Mouse (Mus musculus): ENCODE data around the gene Gm2696. TPM values are rescaled to one million over a fixed set of nuclear protein-coding genes. Genes with fewer than 3 reads are reported as not detected.
"Not testable (repeated sequence)": the region's sequence is repeated elsewhere in the genome, so short reads cannot be mapped to it uniquely, and the experiment has no call there.

The Gm2696 gene
- polyA plus RNA-seq (2015; fragmentation: Nextera tagmentation; extraction: Ambion mirVana): not detected in 2 replicates

GRCm38 (mm10) chr10:77814382-77814781, at the start of gene Gm2696:
Gm2696 (plus strand) TSS chr10:77814682.
- Histone ChIP-seq H3K9me3 (replicated peaks; ENCODE audit: control insufficient read depth, low read length) (peaks cover 5% of the 10 kb centered on the region), H3K4me3 (ENCODE audit: low read length) (no peak within 1 kb of the TSS), H3K4me2 (ENCODE audit: low read depth, low read length) (no peak within 1 kb of the TSS), H3K36me3 (ENCODE audit: control insufficient read depth, insufficient read depth) (no peaks in the 10 kb centered on the region), H3K4me1 (ENCODE audit: control insufficient read depth, insufficient read depth, low read length) (no peaks in the 10 kb centered on the region), H3K27ac (ENCODE audit: low read length) (no peak within 1 kb of the TSS), H3K27me3 (ENCODE audit: control insufficient read depth, insufficient read depth, low read length) (no peaks in the 10 kb centered on the region), H3K9ac (ENCODE audit: low read length) (no peak within 1 kb of the TSS)
- 44% methylated on average over 4 of the region's 4 CpGs for WGBS
- no peak for ATAC-seq (replicated peaks; ENCODE audit: extremely low read depth, insufficient read depth, low FRiP score)

- Histone ChIP-seq H3K36me3 (ENCODE audit: control insufficient read depth, insufficient read depth) (no peaks in the 10 kb centered on the region), H3K4me3 (ENCODE audit: low read length) (no peak overlapping the region), H3K4me1 (ENCODE audit: control insufficient read depth, insufficient read depth, low read length) (no peaks in the 10 kb centered on the region), H3K9ac (ENCODE audit: low read length) (no peak overlapping the region), H3K27me3 (ENCODE audit: control insufficient read depth, insufficient read depth, low read length) (no peaks in the 10 kb centered on the region), H3K9me3 (replicated peaks; ENCODE audit: control insufficient read depth, low read length) (no peaks in the 10 kb centered on the region), H3K4me2 (ENCODE audit: low read depth, low read length) (no peak overlapping the region), H3K27ac (ENCODE audit: low read length) (no peak overlapping the region)
- no peak for ATAC-seq (replicated peaks; ENCODE audit: extremely low read depth, insufficient read depth, low FRiP score)
- 67% methylated on average over 1 of the region's 1 CpGs for WGBS
Observed at GRCm38 (mm10) chr10:77769727-77770126, 44.8 kb upstream of the Gm2696 start.

- H3K4me1 ChIP-seq (ENCODE audit: control insufficient read depth, insufficient read depth, low read length); H3K4me2 ChIP-seq (ENCODE audit: low read depth, low read length); H3K27ac ChIP-seq (ENCODE audit: low read length); H3K36me3 ChIP-seq (ENCODE audit: control insufficient read depth, insufficient read depth); H3K9me3 ChIP-seq (replicated peaks; ENCODE audit: control insufficient read depth, low read length); H3K4me3 ChIP-seq (ENCODE audit: low read length); ATAC-seq (replicated peaks; ENCODE audit: extremely low read depth, insufficient read depth, low FRiP score); H3K9ac ChIP-seq (ENCODE audit: low read length); H3K27me3 ChIP-seq (ENCODE audit: control insufficient read depth, insufficient read depth, low read length): not testable (repeated sequence)
- WGBS: no CpG with 5 or more reads among the region's 1 CpGs
Observed at GRCm38 (mm10) chr10:77771225-77771624, 43.3 kb upstream of the Gm2696 start, which contains the start of gene Gm3238. Gm3238 (minus strand) TSS chr10:77771325.

GRCm38 (mm10) chr10:77772142-77772541, 42.3 kb upstream of the Gm2696 start:
- not testable (repeated sequence) for H3K9me3 ChIP-seq (replicated peaks; ENCODE audit: control insufficient read depth, low read length); H3K4me1 ChIP-seq (ENCODE audit: control insufficient read depth, insufficient read depth, low read length); H3K4me3 ChIP-seq (ENCODE audit: low read length); H3K36me3 ChIP-seq (ENCODE audit: control insufficient read depth, insufficient read depth); H3K27ac ChIP-seq (ENCODE audit: low read length); H3K4me2 ChIP-seq (ENCODE audit: low read depth, low read length); H3K27me3 ChIP-seq (ENCODE audit: control insufficient read depth, insufficient read depth, low read length); H3K9ac ChIP-seq (ENCODE audit: low read length)
- WGBS: 40% methylated on average over 1 of the region's 3 CpGs
- ATAC-seq (replicated peaks; ENCODE audit: extremely low read depth, insufficient read depth, low FRiP score): peak; percentile 41; the same call in 1 of the 2 replicates

- not testable (repeated sequence) for H3K4me3 ChIP-seq (ENCODE audit: low read length); ATAC-seq (replicated peaks; ENCODE audit: extremely low read depth, insufficient read depth, low FRiP score); H3K4me2 ChIP-seq (ENCODE audit: low read depth, low read length); H3K9ac ChIP-seq (ENCODE audit: low read length); H3K27me3 ChIP-seq (ENCODE audit: control insufficient read depth, insufficient read depth, low read length); H3K9me3 ChIP-seq (replicated peaks; ENCODE audit: control insufficient read depth, low read length); H3K4me1 ChIP-seq (ENCODE audit: control insufficient read depth, insufficient read depth, low read length); H3K36me3 ChIP-seq (ENCODE audit: control insufficient read depth, insufficient read depth); H3K27ac ChIP-seq (ENCODE audit: low read length)
- WGBS: 17% methylated on average over 1 of the region's 1 CpGs
Observed at GRCm38 (mm10) chr10:77776844-77777243, 37.6 kb upstream of the Gm2696 start, which contains the start of gene Gm7138. Gm7138 (minus strand) TSS chr10:77776944.

GRCm38 (mm10) chr10:77782442-77782841, 32.0 kb upstream of the Gm2696 start, which contains the start of gene Gm3250:
Gm3250 (minus strand) TSS chr10:77782542.
- not testable (repeated sequence) for H3K9me3 ChIP-seq (replicated peaks; ENCODE audit: control insufficient read depth, low read length); ATAC-seq (replicated peaks; ENCODE audit: extremely low read depth, insufficient read depth, low FRiP score); H3K4me3 ChIP-seq (ENCODE audit: low read length); H3K4me2 ChIP-seq (ENCODE audit: low read depth, low read length); H3K9ac ChIP-seq (ENCODE audit: low read length); H3K27ac ChIP-seq (ENCODE audit: low read length); H3K4me1 ChIP-seq (ENCODE audit: control insufficient read depth, insufficient read depth, low read length); H3K36me3 ChIP-seq (ENCODE audit: control insufficient read depth, insufficient read depth); H3K27me3 ChIP-seq (ENCODE audit: control insufficient read depth, insufficient read depth, low read length)
- 50% methylated on average over 1 of the region's 1 CpGs for WGBS

- H3K9me3 ChIP-seq (replicated peaks; ENCODE audit: control insufficient read depth, low read length); H3K36me3 ChIP-seq (ENCODE audit: control insufficient read depth, insufficient read depth); H3K9ac ChIP-seq (ENCODE audit: low read length); H3K4me2 ChIP-seq (ENCODE audit: low read depth, low read length); H3K27me3 ChIP-seq (ENCODE audit: control insufficient read depth, insufficient read depth, low read length); H3K27ac ChIP-seq (ENCODE audit: low read length); H3K4me3 ChIP-seq (ENCODE audit: low read length); H3K4me1 ChIP-seq (ENCODE audit: control insufficient read depth, insufficient read depth, low read length): not testable (repeated sequence)
- 45% methylated on average over 1 of the region's 3 CpGs for WGBS
- ATAC-seq (replicated peaks; ENCODE audit: extremely low read depth, insufficient read depth, low FRiP score): peak; percentile 73
Observed at GRCm38 (mm10) chr10:77783396-77783795, 31.1 kb upstream of the Gm2696 start.

GRCm38 (mm10) chr10:77787876-77788275, 26.6 kb upstream of the Gm2696 start, which contains the start of gene Gm7137:
Gm7137 (minus strand) TSS chr10:77788200.
- not testable (repeated sequence) for H3K9ac ChIP-seq (ENCODE audit: low read length); H3K27ac ChIP-seq (ENCODE audit: low read length); H3K36me3 ChIP-seq (ENCODE audit: control insufficient read depth, insufficient read depth); ATAC-seq (replicated peaks; ENCODE audit: extremely low read depth, insufficient read depth, low FRiP score); H3K4me3 ChIP-seq (ENCODE audit: low read length); H3K4me1 ChIP-seq (ENCODE audit: control insufficient read depth, insufficient read depth, low read length); H3K27me3 ChIP-seq (ENCODE audit: control insufficient read depth, insufficient read depth, low read length); H3K4me2 ChIP-seq (ENCODE audit: low read depth, low read length); H3K9me3 ChIP-seq (replicated peaks; ENCODE audit: control insufficient read depth, low read length)
- WGBS: no CpG with 5 or more reads among the region's 1 CpGs

GRCm38 (mm10) chr10:77788621-77789020, 25.9 kb upstream of the Gm2696 start:
- Histone ChIP-seq H3K9ac (ENCODE audit: low read length) (no peak overlapping the region), H3K36me3 (ENCODE audit: control insufficient read depth, insufficient read depth) (no peaks in the 10 kb centered on the region), H3K9me3 (replicated peaks; ENCODE audit: control insufficient read depth, low read length) (no peaks in the 10 kb centered on the region), H3K4me1 (ENCODE audit: control insufficient read depth, insufficient read depth, low read length) (no peaks in the 10 kb centered on the region), H3K4me3 (ENCODE audit: low read length) (no peak overlapping the region), H3K27me3 (ENCODE audit: control insufficient read depth, insufficient read depth, low read length) (no peaks in the 10 kb centered on the region), H3K27ac (ENCODE audit: low read length) (no peak overlapping the region), H3K4me2 (ENCODE audit: low read depth, low read length) (no peak overlapping the region)
- WGBS: 81% methylated on average over 2 of the region's 2 CpGs
- ATAC-seq (replicated peaks; ENCODE audit: extremely low read depth, insufficient read depth, low FRiP score): no peak
